Mouse (Mus musculus) cerebellum, adult 2 months (tissue): Measurements from ENCODE around the gene Cdk19.
"Not testable (repeated sequence)": the region's sequence is repeated elsewhere in the genome, so short reads cannot be mapped to it uniquely, and the experiment has no call there.

Experiments used
- CTCF ChIP-seq: fragments of 200-500 bp; IDR thresholded peaks from 2 replicates; pipeline ENCODE4 v1.5.1; 2011; ENCODE audit warnings: low read depth, mild to moderate bottlenecking, control low read depth, low read length, moderate library complexity, borderline replicate concordance; ENCODE audit not compliant: insufficient read depth
- POLR2A ChIP-seq: fragments of 200-500 bp; IDR thresholded peaks from 2 replicates; pipeline ENCODE4 v1.6.1; 2011; ENCODE audit warnings: low read length, control low read depth, borderline replicate concordance; ENCODE audit not compliant: insufficient read depth

- TF ChIP-seq CTCF, POLR2A: not testable (repeated sequence)
Observed at GRCm38 (mm10) chr10:40301181-40302075, 37.9 kb upstream of the Cdk19 start.
